Mouse (Mus musculus): Measurements from ENCODE around the gene Pm20d1. TPM values are rescaled to one million over a fixed set of nuclear protein-coding genes. Genes with fewer than 3 reads are reported as not detected.

Pm20d1 gene
- total and polyA plus RNA-seq, 3 experiments: 5.8 to 7.5 (median 5.9) TPM

- Histone ChIP-seq H3K4me1 (ENCODE audit: control insufficient read depth, insufficient read depth, low read length) (peaks cover under 1% of the 10 kb centered on the region), H3K36me3 (ENCODE audit: control insufficient read depth, insufficient read depth, low read length) (no peaks in the 10 kb centered on the region), H3K9ac (ENCODE audit: low read depth, low read length) (no peak overlapping the region), H3K27ac (no peak overlapping the region), H3K4me3 (no peak overlapping the region), H3K27me3 (ENCODE audit: control insufficient read depth, insufficient read depth, low read length) (no peaks in the 10 kb centered on the region), H3K79me2 (replicated peaks; ENCODE audit: control insufficient read depth, insufficient read depth, low read length) (no peaks in the 10 kb centered on the region)
- TF ChIP-seq CTCF (IDR thresholded peaks at IDR 0.05) (no peak), EP300 (IDR thresholded peaks at IDR 0.05; ENCODE audit: insufficient read depth, low read depth, low read length) (no peak), POLR2A (IDR thresholded peaks at IDR 0.05; ENCODE audit: insufficient read depth, low read depth, low read length) (no peak)
- WGBS: 76% methylated on average over 3 of the region's 3 CpGs
- DNase-seq: no peak
- intact Hi-C loops (cut with DNase I): no loop called here
Measured at GRCm38 (mm10) chr1:131760428-131760820, 36.8 kb upstream of the Pm20d1 start.

- H3K27me3 ChIP-seq (ENCODE audit: control insufficient read depth, insufficient read depth, low read length): no peaks in the 10 kb centered on the region
- H3K36me3 ChIP-seq (ENCODE audit: control insufficient read depth, insufficient read depth, low read length): no peaks in the 10 kb centered on the region
- no peak for DNase-seq
- peaks cover 1% of the 10 kb centered on the region; the same call in 1 of the 2 replicates for H3K4me1 ChIP-seq (ENCODE audit: control insufficient read depth, insufficient read depth, low read length)
- intact Hi-C loops (cut with DNase I): no loop called here
- 72% methylated on average over 13 of the region's 13 CpGs for WGBS
- H3K27ac ChIP-seq: no peak overlapping the region
- no peak overlapping the region for H3K9ac ChIP-seq (ENCODE audit: low read depth, low read length)
- H3K79me2 ChIP-seq (replicated peaks; ENCODE audit: control insufficient read depth, insufficient read depth, low read length): no peaks in the 10 kb centered on the region
- TF ChIP-seq EP300 (IDR thresholded peaks at IDR 0.05; ENCODE audit: insufficient read depth, low read depth, low read length) (no peak), CTCF (IDR thresholded peaks at IDR 0.05) (no peak), POLR2A (IDR thresholded peaks at IDR 0.05; ENCODE audit: insufficient read depth, low read depth, low read length) (no peak)
- no peak overlapping the region for H3K4me3 ChIP-seq
Measured at GRCm38 (mm10) chr1:131761079-131761831, 35.9 kb upstream of the Pm20d1 start.

GRCm38 (mm10) chr1:131763683-131764082 lies 33.5 kb upstream of the Pm20d1 start:
- peak in 1 of 2 experiments; percentile 14 for DNase-seq
- Histone ChIP-seq H3K9ac (ENCODE audit: low read depth, low read length) (no peak overlapping the region), H3K27ac (no peak overlapping the region)

GRCm38 (mm10) chr1:131764581-131765338 lies 32.4 kb upstream of the Pm20d1 start:
- no peak overlapping the region for H3K4me3 ChIP-seq
- H3K27me3 ChIP-seq (ENCODE audit: control insufficient read depth, insufficient read depth, low read length): no peaks in the 10 kb centered on the region
- TF ChIP-seq EP300 (IDR thresholded peaks at IDR 0.05; ENCODE audit: insufficient read depth, low read depth, low read length): no peak
- TF ChIP-seq POLR2A (IDR thresholded peaks at IDR 0.05; ENCODE audit: insufficient read depth, low read depth, low read length): no peak
- TF ChIP-seq CTCF (IDR thresholded peaks at IDR 0.05): no peak
- H3K4me1 ChIP-seq (ENCODE audit: control insufficient read depth, insufficient read depth, low read length): peaks cover 1% of the 10 kb centered on the region; the same call in 1 of the 2 replicates
- H3K79me2 ChIP-seq (replicated peaks; ENCODE audit: control insufficient read depth, insufficient read depth, low read length): no peaks in the 10 kb centered on the region
- H3K36me3 ChIP-seq (ENCODE audit: control insufficient read depth, insufficient read depth, low read length): no peaks in the 10 kb centered on the region
- H3K27ac ChIP-seq: no peak overlapping the region
- WGBS: 54% methylated on average over 8 of the region's 8 CpGs
- H3K9ac ChIP-seq (ENCODE audit: low read depth, low read length): no peak overlapping the region
- intact Hi-C loops (cut with DNase I): loop anchor here (1.0 kb wide), 3 partner anchors 52 to 151 kb away; no protein-coding TSS in a partner anchor
- peak in 1 of 2 experiments; percentile 14 for DNase-seq

More at GRCm38 (mm10) chr1:131763683-131764082, 33.5 kb upstream of the Pm20d1 start:
- no peak for TF ChIP-seq EP300 (IDR thresholded peaks at IDR 0.05; ENCODE audit: insufficient read depth, low read depth, low read length)
- 0 out of 2 replicates have a peak, but pooled peaks have one; percentile 21 for TF ChIP-seq CTCF (IDR thresholded peaks at IDR 0.05)
- TF ChIP-seq POLR2A (IDR thresholded peaks at IDR 0.05; ENCODE audit: insufficient read depth, low read depth, low read length): no peak
- H3K79me2 ChIP-seq (replicated peaks; ENCODE audit: control insufficient read depth, insufficient read depth, low read length): no peaks in the 10 kb centered on the region
- no peaks in the 10 kb centered on the region for H3K27me3 ChIP-seq (ENCODE audit: control insufficient read depth, insufficient read depth, low read length)
- H3K4me1 ChIP-seq (ENCODE audit: control insufficient read depth, insufficient read depth, low read length): peaks cover 1% of the 10 kb centered on the region; the same call in 1 of the 2 replicates
- H3K36me3 ChIP-seq (ENCODE audit: control insufficient read depth, insufficient read depth, low read length): no peaks in the 10 kb centered on the region
- no peak overlapping the region for H3K4me3 ChIP-seq
- 64% methylated on average over 9 of the region's 9 CpGs for WGBS
- intact Hi-C loops (cut with DNase I): no loop called here

- Histone ChIP-seq H3K9ac (ENCODE audit: low read depth, low read length) (no peak overlapping the region), H3K4me1 (ENCODE audit: control insufficient read depth, insufficient read depth, low read length) (peaks cover 1% of the 10 kb centered on the region; the same call in 1 of the 2 replicates), H3K36me3 (ENCODE audit: control insufficient read depth, insufficient read depth, low read length) (no peaks in the 10 kb centered on the region), H3K4me3 (no peak overlapping the region), H3K27me3 (ENCODE audit: control insufficient read depth, insufficient read depth, low read length) (no peaks in the 10 kb centered on the region), H3K27ac (no peak overlapping the region), H3K79me2 (replicated peaks; ENCODE audit: control insufficient read depth, insufficient read depth, low read length) (no peaks in the 10 kb centered on the region)
- intact Hi-C loops (cut with DNase I): loop anchor here (1.0 kb wide), 3 partner anchors 53 to 152 kb away; no protein-coding TSS in a partner anchor
- TF ChIP-seq EP300 (IDR thresholded peaks at IDR 0.05; ENCODE audit: insufficient read depth, low read depth, low read length) (peak; percentile 86; the same call in 1 of the 2 replicates), POLR2A (IDR thresholded peaks at IDR 0.05; ENCODE audit: insufficient read depth, low read depth, low read length) (no peak), CTCF (IDR thresholded peaks at IDR 0.05) (peak; percentile 99)
- WGBS: 10% methylated on average over 11 of the region's 11 CpGs
- peak; percentile 73 to 87 for DNase-seq
Measured at GRCm38 (mm10) chr1:131765357-131766001, 31.7 kb upstream of the Pm20d1 start.

All from heart, adult 2 months (tissue).